Comparison of ENCODE assay signal across 8 mouse cellular contexts in genomic region chr5:119712679-119713246, GRCm38 (mm10). TPM values are rescaled to one million over a fixed set of nuclear protein-coding genes. Genes with fewer than 3 reads are reported as not detected.
DNase-seq lines count a peak whose midpoint lies in the region; ATAC-seq and TF ChIP-seq lines count a peak whose summit lies in the region.

No protein-coding gene starts in this region.

- TF ChIP-seq CTCF in Patski (IDR thresholded peaks at IDR 0.05): peak; percentile 91

- DNase-seq in Patski (ENCODE audit: low read depth, low spot score): no peak
- DNase-seq in cerebellum, adult 9-10 months: peak; percentile 49
- DNase-seq in frontal cortex, postnatal 36 days (ENCODE audit: low spot score in 2 of 2): peak; percentile 70 to 71
- DNase-seq in left cerebral cortex, adult 8-10 months (ENCODE audit: low spot score in 2 of 2): peak; percentile 10 to 63
- DNase-seq in right cerebral cortex, postnatal 25 days: peak; percentile 52
- DNase-seq in urinary bladder, postnatal 25 days (ENCODE audit: low spot score): peak; percentile 90

- 10% methylated on average over 22 of the region's 22 CpGs for WGBS in hindbrain, embryonic 16.5 days

- H3K9ac ChIP-seq in hindbrain, embryonic 16.5 days (ENCODE audit: low read depth, low read length): no peak overlapping the region

- POLR2A ChIA-PET in Patski (lab: Charles Lee): no interaction called here

- no peak for ATAC-seq in Patski
- ATAC-seq in hindbrain, embryonic 16.5 days: no peak
- ATAC-seq in megakaryocyte progenitor cell, adult 5-6 weeks (replicated peaks; ENCODE audit: poor library complexity): peak; percentile 92

- no peaks in the 10 kb centered on the region for H3K4me1 ChIP-seq in hindbrain, embryonic 16.5 days (ENCODE audit: control insufficient read depth, insufficient read depth, low read depth, low read length)

- H3K27ac ChIP-seq in hindbrain, embryonic 16.5 days (ENCODE audit: low read depth, low read length): no peak overlapping the region

- H3K4me3 ChIP-seq in hindbrain, embryonic 16.5 days (ENCODE audit: low read length): no peak overlapping the region

- in situ Hi-C loops in Patski (cut with MboI; ENCODE audit: low pct_unique_long_range_greater_than_20kb): no loop called here

- H3K9me3 ChIP-seq in hindbrain, embryonic 16.5 days (ENCODE audit: control insufficient read depth, low read length): no peaks in the 10 kb centered on the region; the same call in 1 of the 2 replicates

- CTCF ChIA-PET in Patski (lab: Charles Lee): interaction anchor here (0.8 to 1.2 kb wide), 3 partner anchors 9 to 56 kb away, joined by 3 to 4 read pairs (median 3); no protein-coding TSS in a partner anchor

- H3K4me2 ChIP-seq in hindbrain, embryonic 16.5 days (ENCODE audit: low read length): peak overlapping the region; percentile 45

- H3K36me3 ChIP-seq in hindbrain, embryonic 16.5 days (ENCODE audit: control insufficient read depth, insufficient read depth, low read length): no peaks in the 10 kb centered on the region

- no peaks in the 10 kb centered on the region for H3K27me3 ChIP-seq in Patski
- H3K27me3 ChIP-seq in hindbrain, embryonic 16.5 days (replicated peaks; ENCODE audit: control insufficient read depth, insufficient read depth, low read length): peaks cover 32% of the 10 kb centered on the region

RNA-seq across cellular contexts. Expression of gene Tbx3, which starts 42.3 kb away (rescaled TPM):
- not detected for polyA plus RNA-seq in Patski (2021)
- polyA plus RNA-seq in hindbrain, embryonic 16.5 days (2015; fragmentation: Nextera tagmentation; extraction: Ambion mirVana): 2.9 and 5.0 TPM in 2 replicates
- total RNA-seq in left cerebral cortex, adult 8-10 months (2022): 1 to 10 TPM; 2.2 to 4.8 (median 3.4) TPM
- not detected in 2 replicates for total RNA-seq in megakaryocyte progenitor cell, adult 5-6 weeks (2015)
- total RNA-seq in megakaryocyte progenitor cell, adult 5-6 weeks (2017): not detected in 2 replicates
